Comparison of ENCODE assay signal across 11 mouse cellular contexts in the genomic region with DNA sequence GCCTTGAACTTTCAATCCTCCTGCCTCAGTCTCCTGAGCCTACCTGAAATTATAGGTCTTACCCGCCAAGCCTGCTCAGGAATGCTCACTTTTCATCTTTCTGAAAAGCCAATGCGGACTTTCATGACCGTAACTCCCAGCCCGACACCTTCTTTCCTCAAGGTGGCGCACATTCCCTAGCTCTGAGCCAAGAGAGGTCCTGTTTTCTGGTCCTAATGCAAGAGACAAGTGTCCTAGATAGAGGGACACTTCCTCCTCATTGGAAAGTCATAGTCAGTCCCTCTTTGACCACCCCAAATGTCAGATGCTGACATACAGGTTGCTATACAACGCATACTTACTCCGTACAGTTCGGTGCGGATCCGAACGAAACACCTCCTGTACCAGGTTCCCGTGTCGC.
DNase-seq lines count a peak whose midpoint lies in the region; ATAC-seq and TF ChIP-seq lines count a peak whose summit lies in the region.
"Had no signal": no experiment of that assay in that cellular context is flagged by ENCODE, and none has a peak within 500 bp of the region (broad histone marks: within the 10 kb centered on the region; RNA-seq: fewer than 3 reads in every experiment).

No protein-coding gene starts in this region.

- H3K27me3 ChIP-seq in forebrain, embryonic 14.5 days (replicated peaks; ENCODE audit: control insufficient read depth, insufficient read depth, low read length): no peaks in the 10 kb centered on the region
- peaks cover 5% of the 10 kb centered on the region; the same call in 1 of the 2 replicates for H3K27me3 ChIP-seq in forebrain, embryonic 10.5 days (ENCODE audit: poor library complexity, severe bottlenecking)
- H3K27me3 ChIP-seq in lung, postnatal 0 days (replicated peaks; ENCODE audit: insufficient read depth, low read length): no peaks in the 10 kb centered on the region
- H3K27me3 ChIP-seq: embryonic facial prominence, embryonic 12.5 days; heart, embryonic 15.5 days had no signal

- H3K9me3 ChIP-seq in forebrain, embryonic 14.5 days (replicated peaks; ENCODE audit: control insufficient read depth, low read length): no peaks in the 10 kb centered on the region
- H3K9me3 ChIP-seq in forebrain, embryonic 10.5 days: no peaks in the 10 kb centered on the region
- no peaks in the 10 kb centered on the region for H3K9me3 ChIP-seq in lung, postnatal 0 days (ENCODE audit: low read length)
- H3K9me3 ChIP-seq: embryonic facial prominence, embryonic 12.5 days; heart, embryonic 15.5 days; liver, embryonic 13.5 days had no signal

- no peak overlapping the region for H3K4me2 ChIP-seq in forebrain, embryonic 14.5 days (ENCODE audit: low read length)
- no peak overlapping the region for H3K4me2 ChIP-seq in lung, postnatal 0 days (replicated peaks; ENCODE audit: low read depth, low read length)
- H3K4me2 ChIP-seq: embryonic facial prominence, embryonic 12.5 days; heart, embryonic 15.5 days; liver, embryonic 13.5 days had no signal

- no peaks in the 10 kb centered on the region for H3K36me3 ChIP-seq in forebrain, embryonic 14.5 days (ENCODE audit: control insufficient read depth, insufficient read depth, low read length)
- H3K36me3 ChIP-seq in forebrain, embryonic 10.5 days (replicated peaks): no peaks in the 10 kb centered on the region
- no peaks in the 10 kb centered on the region for H3K36me3 ChIP-seq in lung, postnatal 0 days (ENCODE audit: insufficient read depth, low read length)
- H3K36me3 ChIP-seq: embryonic facial prominence, embryonic 12.5 days; heart, embryonic 15.5 days; liver, embryonic 13.5 days had no signal

- no peak for TF ChIP-seq EP300 in lung, postnatal 0 days (IDR thresholded peaks at IDR 0.05)

- TF ChIP-seq CTCF in lung, postnatal 0 days (IDR thresholded peaks at IDR 0.05): peak; percentile 70

- no peak overlapping the region for H3K4me3 ChIP-seq in forebrain, embryonic 14.5 days (ENCODE audit: low read depth, low read length)
- no peak overlapping the region for H3K4me3 ChIP-seq in forebrain, embryonic 10.5 days
- no peak overlapping the region for H3K4me3 ChIP-seq in lung, postnatal 0 days (ENCODE audit: low read depth, low read length)
- H3K4me3 ChIP-seq: embryonic facial prominence, embryonic 12.5 days; heart, embryonic 15.5 days; liver, embryonic 13.5 days had no signal

- no peaks in the 10 kb centered on the region for H3K4me1 ChIP-seq in forebrain, embryonic 14.5 days (ENCODE audit: control insufficient read depth, insufficient read depth, low read length)
- H3K4me1 ChIP-seq in forebrain, embryonic 10.5 days: no peaks in the 10 kb centered on the region
- no peaks in the 10 kb centered on the region for H3K4me1 ChIP-seq in lung, postnatal 0 days (ENCODE audit: insufficient read depth, low read depth, low read length)
- H3K4me1 ChIP-seq: embryonic facial prominence, embryonic 12.5 days had no signal

- peak; percentile 51 for DNase-seq in forebrain, embryonic 14.5 days (ENCODE audit: low spot score)
- no peak for DNase-seq in forebrain, embryonic 10.5 days (ENCODE audit: extremely low spot score, low spot score)
- DNase-seq in lung, postnatal 0 days (ENCODE audit: low spot score): no peak
- no peak for DNase-seq in lung, adult 18-20 months
- DNase-seq in adrenal gland, adult 8-10 months: peak; percentile 18
- peak; percentile 79 for DNase-seq in induced T-regulatory cell, adult 2 months (ENCODE audit: low read depth)
- DNase-seq in frontal cortex, postnatal 14 days (ENCODE audit: low spot score in 2 of 2): no peak
- DNase-seq in gastrocnemius, postnatal 25 days: no peak
- DNase-seq: liver, embryonic 13.5 days had no signal

- H3K27ac ChIP-seq in forebrain, embryonic 14.5 days (ENCODE audit: low read depth, low read length): no peak overlapping the region
- H3K27ac ChIP-seq in forebrain, embryonic 10.5 days: no peak overlapping the region
- H3K27ac ChIP-seq in lung, postnatal 0 days (ENCODE audit: low read length): no peak overlapping the region
- H3K27ac ChIP-seq: embryonic facial prominence, embryonic 12.5 days; heart, embryonic 15.5 days; liver, embryonic 13.5 days had no signal

- ATAC-seq in forebrain, embryonic 14.5 days: 0 out of 2 replicates have a peak, but pooled peaks have one; percentile 29
- no peak for ATAC-seq in lung, postnatal 0 days

- WGBS in forebrain, embryonic 14.5 days: 67% methylated on average over 13 of the region's 13 CpGs
- WGBS in forebrain, embryonic 10.5 days: 70% methylated on average over 13 of the region's 13 CpGs
- 74% methylated on average over 13 of the region's 13 CpGs for WGBS in lung, postnatal 0 days

- no peak overlapping the region for H3K9ac ChIP-seq in forebrain, embryonic 14.5 days (ENCODE audit: low read length)
- H3K9ac ChIP-seq in lung, postnatal 0 days (replicated peaks; ENCODE audit: low read depth): no peak overlapping the region
- H3K9ac ChIP-seq: embryonic facial prominence, embryonic 12.5 days; heart, embryonic 15.5 days; liver, embryonic 13.5 days had no signal

Comparison
In these comparisons a context has a peak if more than half of its experiments do, and no peak if none do; other contexts are left out.
1. DNase-seq: peak in forebrain, embryonic 14.5 days (single experiment), adrenal gland, adult 8-10 months (single experiment) and induced T-regulatory cell, adult 2 months (single experiment); none in forebrain, embryonic 10.5 days (single experiment), lung, postnatal 0 days (single experiment), lung, adult 18-20 months (0 of 2), frontal cortex, postnatal 14 days (0 of 2) and gastrocnemius, postnatal 25 days (single experiment).